Mouse (Mus musculus) E14TG2a.4 (cell line): ENCODE results near the gene 4933416C03Rik.

Experiments
- CTCF ChIP-seq: conservative IDR thresholded peaks from 2 replicates; pipeline ENCODE4 v1.5.1; 2014; ENCODE audit warnings: low read length
- NANOG ChIP-seq: IDR thresholded peaks from 2 replicates; pipeline ENCODE4 v1.6.1; 2014; ENCODE audit warnings: borderline replicate concordance, low read length, mixed read lengths
- POU5F1 ChIP-seq: IDR thresholded peaks from 2 replicates; pipeline ENCODE4 v1.6.1; 2014; ENCODE audit warnings: low read length, borderline replicate concordance

GRCm38 (mm10) chr10:116123808-116124207, 10.1 kb upstream of the 4933416C03Rik start:
- TF ChIP-seq CTCF (no peak), POU5F1 (no peak), NANOG (no peak)
